ENCODE assay signal across 23 mouse cellular contexts in the genomic region with DNA sequence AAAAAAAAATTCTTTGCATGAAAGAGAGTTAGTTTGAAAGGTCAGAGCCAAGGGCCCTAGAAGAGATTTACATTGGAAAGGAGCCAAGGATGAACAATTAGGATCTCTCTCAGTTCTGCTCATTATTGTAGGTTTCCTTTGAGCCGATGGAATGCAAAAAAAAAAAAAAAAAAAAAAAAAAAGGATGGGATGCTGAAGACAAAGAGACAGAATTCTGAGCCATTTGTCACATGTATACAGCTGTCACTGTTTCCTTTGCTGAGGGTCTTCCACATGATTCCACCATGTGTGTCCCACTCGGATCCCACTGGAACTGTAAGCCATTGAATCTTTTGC.
A peak's percentile ranks its signal among the peaks of the same experiment; 100 is the strongest.
DNase-seq lines count a peak whose midpoint lies in the region; ATAC-seq and TF ChIP-seq lines count a peak whose summit lies in the region.
"Had no signal": no experiment of that assay in that cellular context is flagged by ENCODE, and none has a peak within 500 bp of the region (broad histone marks: within the 10 kb centered on the region; RNA-seq: fewer than 3 reads in every experiment).

No protein-coding gene starts in this region.

- 0 out of 2 replicates have a peak overlapping the region, but pooled peaks have one; percentile 40 for H3K27ac ChIP-seq in midbrain, embryonic 11.5 days (ENCODE audit: low read depth, low read length)
- H3K27ac ChIP-seq in midbrain, postnatal 0 days (ENCODE audit: low read depth, low read length) = no peak overlapping the region
- peak overlapping the region; percentile 39 for H3K27ac ChIP-seq in forebrain, embryonic 15.5 days (replicated peaks)
- 0 out of 2 replicates have a peak overlapping the region, but pooled peaks have one; percentile 21 for H3K27ac ChIP-seq in hindbrain, embryonic 15.5 days (replicated peaks)
- H3K27ac ChIP-seq: embryonic facial prominence, embryonic 15.5 days; heart, embryonic 10.5 days; left cerebral cortex, adult 2 months; neural tube, embryonic 15.5 days had no signal

- DNase-seq in midbrain, embryonic 11.5 days (ENCODE audit: low spot score, missing footprints) = no peak
- DNase-seq in midbrain, postnatal 0 days (ENCODE audit: low spot score) = no peak
- DNase-seq in retina, embryonic 14.5 days (ENCODE audit: low spot score) = peak; percentile 60
- DNase-seq in neural tube, embryonic 10.5 days (ENCODE audit: extremely low spot score, low spot score) = no peak
- no peak for DNase-seq in kidney, postnatal 10 days
- DNase-seq in thymus, postnatal 14 days = no peak
- DNase-seq: adrenal gland, postnatal 10 days; cerebellum, adult 9-11 months; kidney, adult 18-20 months; left cerebral cortex, postnatal 4 days; liver; lung, postnatal 10 days; thymus, postnatal 36 days had no signal

- no peaks in the 10 kb centered on the region for H3K27me3 ChIP-seq in midbrain, embryonic 11.5 days (ENCODE audit: control insufficient read depth, insufficient read depth, low read length)
- no peaks in the 10 kb centered on the region for H3K27me3 ChIP-seq in midbrain, postnatal 0 days (ENCODE audit: insufficient read depth, low read length)
- H3K27me3 ChIP-seq in forebrain, embryonic 15.5 days = no peaks in the 10 kb centered on the region
- no peaks in the 10 kb centered on the region for H3K27me3 ChIP-seq in hindbrain, embryonic 15.5 days
- H3K27me3 ChIP-seq: embryonic facial prominence, embryonic 15.5 days; megakaryocyte, embryonic 14.5 days; neural tube, embryonic 15.5 days; Patski had no signal

- no peak overlapping the region for H3K4me3 ChIP-seq in midbrain, embryonic 11.5 days (ENCODE audit: low read depth, low read length)
- H3K4me3 ChIP-seq in midbrain, postnatal 0 days (ENCODE audit: low read depth, low read length) = no peak overlapping the region
- no peak overlapping the region for H3K4me3 ChIP-seq in forebrain, embryonic 15.5 days
- H3K4me3 ChIP-seq in hindbrain, embryonic 15.5 days = no peak overlapping the region
- H3K4me3 ChIP-seq: embryonic facial prominence, embryonic 15.5 days; heart, embryonic 10.5 days; left cerebral cortex, adult 2 months; megakaryocyte, embryonic 14.5 days; myocyte; neural tube, embryonic 15.5 days had no signal

- 37% methylated on average over 2 of the region's 2 CpGs for WGBS in midbrain, embryonic 11.5 days
- WGBS in midbrain, postnatal 0 days = 12% methylated on average over 2 of the region's 2 CpGs
- 10% methylated on average over 2 of the region's 2 CpGs for WGBS in forebrain, embryonic 15.5 days
- WGBS in hindbrain, embryonic 15.5 days = 7% methylated on average over 2 of the region's 2 CpGs

- no peaks in the 10 kb centered on the region for H3K9me3 ChIP-seq in midbrain, embryonic 11.5 days (ENCODE audit: control insufficient read depth, low read length)
- no peaks in the 10 kb centered on the region for H3K9me3 ChIP-seq in midbrain, postnatal 0 days (ENCODE audit: low read length)
- H3K9me3 ChIP-seq in forebrain, embryonic 15.5 days = no peaks in the 10 kb centered on the region
- no peaks in the 10 kb centered on the region for H3K9me3 ChIP-seq in hindbrain, embryonic 15.5 days
- H3K9me3 ChIP-seq: embryonic facial prominence, embryonic 15.5 days; heart, embryonic 10.5 days; neural tube, embryonic 15.5 days had no signal

- H3K4me2 ChIP-seq in midbrain, embryonic 11.5 days = no peak overlapping the region
- no peak overlapping the region for H3K4me2 ChIP-seq in midbrain, postnatal 0 days (ENCODE audit: low read depth, low read length, poor library complexity, severe bottlenecking)
- no peak overlapping the region for H3K4me2 ChIP-seq in forebrain, embryonic 15.5 days (replicated peaks)
- no peak overlapping the region for H3K4me2 ChIP-seq in hindbrain, embryonic 15.5 days
- H3K4me2 ChIP-seq: embryonic facial prominence, embryonic 15.5 days; neural tube, embryonic 15.5 days had no signal

- ATAC-seq in midbrain, embryonic 11.5 days (ENCODE audit: low FRiP score) = peak; percentile 65
- no peak for ATAC-seq in midbrain, postnatal 0 days (ENCODE audit: low FRiP score)
- ATAC-seq in forebrain, embryonic 15.5 days (replicated peaks) = peak; percentile 74
- no peak for ATAC-seq in hindbrain, embryonic 15.5 days (ENCODE audit: low FRiP score, low read depth)
- ATAC-seq: activated CD4-positive, CD25-positive, alpha-beta regulatory T cell, adult 4 months; Patski had no signal

- no peaks in the 10 kb centered on the region for H3K36me3 ChIP-seq in midbrain, embryonic 11.5 days (ENCODE audit: control insufficient read depth, insufficient read depth, low read length)
- H3K36me3 ChIP-seq in midbrain, postnatal 0 days (ENCODE audit: insufficient read depth, low read length) = no peaks in the 10 kb centered on the region
- no peaks in the 10 kb centered on the region for H3K36me3 ChIP-seq in forebrain, embryonic 15.5 days
- H3K36me3 ChIP-seq in hindbrain, embryonic 15.5 days = no peaks in the 10 kb centered on the region
- H3K36me3 ChIP-seq: embryonic facial prominence, embryonic 15.5 days; heart, embryonic 10.5 days; neural tube, embryonic 15.5 days had no signal

- TF ChIP-seq CTCF in midbrain, postnatal 0 days (IDR thresholded peaks at IDR 0.05) = no peak

- no peak overlapping the region for H3K9ac ChIP-seq in midbrain, embryonic 11.5 days (ENCODE audit: low read length)
- no peak overlapping the region for H3K9ac ChIP-seq in midbrain, postnatal 0 days (replicated peaks; ENCODE audit: low read length, poor library complexity, severe bottlenecking)
- H3K9ac ChIP-seq in forebrain, embryonic 15.5 days (replicated peaks) = no peak overlapping the region
- no peak overlapping the region for H3K9ac ChIP-seq in hindbrain, embryonic 15.5 days
- H3K9ac ChIP-seq: embryonic facial prominence, embryonic 15.5 days; neural tube, embryonic 15.5 days had no signal

- H3K4me1 ChIP-seq in midbrain, embryonic 11.5 days (ENCODE audit: control insufficient read depth, insufficient read depth, low read length) = peaks cover 11% of the 10 kb centered on the region
- 0 out of 2 replicates have a peak, but pooled peaks cover 3% of the 10 kb centered on the region for H3K4me1 ChIP-seq in midbrain, postnatal 0 days (ENCODE audit: insufficient read depth, low read length)
- peaks cover 14% of the 10 kb centered on the region; the same call in 1 of the 2 replicates for H3K4me1 ChIP-seq in forebrain, embryonic 15.5 days
- H3K4me1 ChIP-seq in hindbrain, embryonic 15.5 days (replicated peaks) = peaks cover 18% of the 10 kb centered on the region
- H3K4me1 ChIP-seq: megakaryocyte, embryonic 14.5 days had no signal

Comparison
In these comparisons a context has a peak if more than half of its experiments do, and no peak if none do; other contexts are left out.
1. ATAC-seq: peak in midbrain, embryonic 11.5 days (single experiment) and forebrain, embryonic 15.5 days (single experiment); none in midbrain, postnatal 0 days (single experiment) and hindbrain, embryonic 15.5 days (single experiment).